Mouse (Mus musculus) bone marrow macrophage, adult 2 months (primary cell): ENCODE measurements around the gene Pkn3. TPM values are rescaled to one million over a fixed set of nuclear protein-coding genes. Genes with fewer than 3 reads are reported as not detected.
"Not testable (repeated sequence)": the region's sequence is repeated elsewhere in the genome, so short reads cannot be mapped to it uniquely, and the experiment has no call there.

ENCODE experiments used
- H3K27ac ChIP-seq: 2 replicates; pipeline ENCODE4 v1.5.1; 2012; ENCODE audit warnings: low read depth, low read length; ENCODE audit not compliant: insufficient read depth
- H3K4me1 ChIP-seq: 2 replicates; pipeline ENCODE4 v1.6.1; 2012; ENCODE audit warnings: low read length; ENCODE audit not compliant: control insufficient read depth, insufficient read depth
- H3K4me3 ChIP-seq: 2 replicates; pipeline ENCODE4 v1.5.1; 2012; ENCODE audit warnings: mild to moderate bottlenecking, low read length, moderate library complexity; ENCODE audit not compliant: insufficient read depth
- CTCF ChIP-seq: IDR thresholded peaks from 2 replicates; pipeline ENCODE4 v1.5.1; 2012; ENCODE audit warnings: low read depth, mild to moderate bottlenecking, low read length, moderate library complexity
- POLR2A ChIP-seq: IDR thresholded peaks from 2 replicates; pipeline ENCODE4 v1.6.1; 2012; ENCODE audit warnings: mild to moderate bottlenecking, low read depth, low read length, borderline replicate concordance
- polyA plus RNA-seq: library from polyadenylated mRNA; stranded (reverse); fragments of >200 nt; gene quantifications from 2 replicates; pipeline ENCODE4 v1.2.4, GENCODE M21; 2012; ENCODE audit not compliant: missing spikeins, insufficient read depth, insufficient read length

Pkn3 gene
- polyA plus RNA-seq, 1 experiment, result 7.2 TPM

DNA sequence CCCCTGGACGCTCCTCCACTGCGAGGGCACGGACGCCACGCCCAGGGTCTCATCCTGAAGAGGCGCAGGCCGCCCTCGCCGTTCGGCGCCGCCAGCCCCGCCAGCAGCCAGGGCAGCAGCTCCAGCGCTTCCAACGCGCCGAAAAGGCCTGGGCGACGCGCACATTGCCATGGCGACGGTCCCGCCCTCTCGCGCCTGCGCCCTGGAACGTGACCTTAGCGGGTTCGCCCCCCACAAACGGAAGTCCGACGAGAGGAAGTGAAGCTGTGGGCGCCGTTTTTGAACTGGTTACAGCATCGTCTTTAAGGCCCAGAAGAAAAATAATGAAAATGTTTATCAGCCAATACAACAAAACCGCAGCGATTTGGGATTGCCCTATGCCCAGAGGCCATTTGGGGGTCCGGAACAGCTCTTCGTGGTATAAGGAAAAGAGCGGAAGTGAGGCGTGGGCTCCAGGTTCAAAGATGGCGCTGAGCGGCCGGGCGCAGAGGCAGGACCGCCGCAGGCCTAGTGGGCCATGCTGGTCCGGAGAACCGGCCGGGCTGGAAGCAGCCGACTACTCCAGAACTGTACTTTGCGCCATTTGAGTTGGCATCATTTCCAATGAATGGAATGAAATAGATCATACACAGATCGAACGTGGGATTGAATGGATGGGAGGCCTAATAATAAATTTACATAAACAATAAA is 28.6 kb upstream of the Pkn3 start, which contains the start of gene Wdr34:
TSS of gene Wdr34 (minus strand) at position 183 of the 690 bp plus-strand sequence.
- TF ChIP-seq POLR2A (0 out of 2 replicates have a peak, but pooled peaks have one; percentile 27), CTCF (no peak)
- H3K4me3 ChIP-seq, result peak within 1 kb of the TSS; percentile 78

DNA sequence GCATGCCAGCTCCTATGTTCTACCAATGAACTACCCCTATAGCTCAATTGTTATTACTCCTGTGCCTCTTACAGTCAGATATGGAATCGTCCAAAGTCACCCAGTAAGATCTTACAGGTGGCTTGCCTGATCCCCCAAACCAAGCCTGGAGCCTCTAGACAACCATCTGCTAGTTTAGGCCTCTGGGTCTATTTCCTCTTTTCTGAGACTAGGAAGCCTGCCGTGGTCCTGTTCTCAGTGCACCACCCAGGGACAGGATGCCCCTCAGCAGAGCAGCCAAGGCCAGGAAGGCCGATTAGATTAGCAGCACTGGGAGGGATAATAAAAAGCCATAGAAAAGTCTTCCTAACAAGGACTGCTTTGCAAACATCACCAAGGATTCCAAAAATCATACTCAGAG is 27.7 kb upstream of the Pkn3 start:
- Histone ChIP-seq H3K27ac (peak overlapping the region; percentile 92), H3K4me1 (peaks cover 18% of the 10 kb centered on the region), H3K4me3 (no peak overlapping the region)
- TF ChIP-seq CTCF (no peak), POLR2A (no peak)

More for the DNA sequence above, 28.6 kb upstream of the Pkn3 start, which contains the start of gene Wdr34:
- Histone ChIP-seq H3K4me1 (peaks cover 18% of the 10 kb centered on the region), H3K27ac (peak within 1 kb of the TSS; percentile 92)

DNA sequence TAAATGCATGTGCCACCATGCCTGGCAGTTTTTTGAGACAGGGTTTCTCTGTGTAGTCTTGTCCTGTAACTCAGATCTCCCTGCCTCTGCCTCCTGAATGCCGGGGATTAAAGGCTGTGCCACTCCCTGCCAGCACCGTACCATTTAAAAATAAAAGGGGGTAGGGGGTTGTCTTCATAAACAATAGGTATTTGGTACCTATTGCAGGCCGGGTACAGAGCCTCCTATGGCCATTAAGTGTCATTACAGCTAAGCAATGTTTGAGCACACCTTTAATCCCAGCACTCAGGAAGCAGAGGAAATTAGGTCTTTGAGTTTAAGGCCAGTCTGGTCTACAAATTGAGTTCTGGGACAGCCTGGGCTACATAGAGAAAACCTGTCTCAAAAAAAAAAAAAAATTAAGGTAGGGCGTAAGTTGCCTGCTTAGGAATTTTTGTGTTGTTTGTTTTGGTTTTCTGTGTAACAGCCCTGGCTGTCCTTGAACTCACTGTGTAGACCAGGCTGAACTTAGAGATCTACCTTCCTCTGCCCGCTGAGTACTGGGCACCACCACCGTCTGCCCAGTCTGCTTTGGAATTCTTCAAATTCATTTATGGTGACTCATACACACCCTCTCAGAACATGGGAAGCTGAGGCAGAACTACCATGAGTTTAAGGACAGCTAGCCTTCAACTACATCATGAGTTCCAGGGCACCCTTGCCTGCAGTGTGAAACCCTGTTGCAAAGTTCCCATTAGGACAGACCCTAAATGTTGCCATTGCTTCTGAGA is 25.3 kb upstream of the Pkn3 start:
- Histone ChIP-seq H3K4me3 (no peak overlapping the region), H3K4me1 (peaks cover 16% of the 10 kb centered on the region), H3K27ac (no peak overlapping the region)
- TF ChIP-seq POLR2A, result no peak
- no peak for TF ChIP-seq CTCF

DNA sequence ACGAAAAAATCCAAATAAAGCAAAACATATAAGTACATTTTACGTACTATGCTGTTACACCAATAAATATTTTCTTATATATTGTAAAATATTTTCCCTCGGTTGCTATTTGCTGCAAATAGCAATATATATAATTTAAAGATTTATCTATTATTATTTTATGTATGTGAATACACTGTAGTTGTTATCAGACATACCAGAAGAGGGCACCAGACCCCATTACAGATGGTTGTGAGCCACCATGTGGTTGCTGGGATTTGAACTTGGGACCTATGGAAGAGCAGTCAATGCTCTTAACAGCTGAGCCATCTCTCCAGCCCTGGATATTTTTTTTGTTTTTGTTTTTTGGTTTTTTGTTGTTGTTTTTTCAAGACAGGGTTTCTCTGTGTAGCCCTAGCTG is 22.2 kb upstream of the Pkn3 start:
- H3K27ac ChIP-seq, H3K4me1 ChIP-seq, H3K4me3 ChIP-seq: not testable (repeated sequence)

DNA sequence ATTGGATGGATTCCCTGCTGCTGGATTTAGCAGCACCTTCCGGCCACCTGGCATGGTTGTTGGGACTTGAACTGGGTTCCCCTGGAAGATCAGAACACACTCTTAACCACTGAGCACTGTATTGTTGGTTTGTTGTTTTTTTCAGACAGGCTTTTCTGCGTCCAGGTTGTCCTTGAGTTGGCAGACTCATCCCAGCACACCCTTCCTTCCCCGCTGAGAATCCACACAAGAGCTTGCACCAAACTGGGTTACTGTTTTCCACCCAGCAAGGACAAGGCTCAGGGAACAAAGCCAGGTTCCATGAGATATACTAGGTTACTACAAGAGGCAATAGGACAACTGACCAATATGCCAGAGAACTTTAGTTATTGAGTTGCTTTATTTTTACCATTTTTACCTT is 20.7 kb upstream of the Pkn3 start:
- H3K4me3 ChIP-seq, result no peak overlapping the region
- no peak overlapping the region for H3K27ac ChIP-seq
- H3K4me1 ChIP-seq, result peaks cover 4% of the 10 kb centered on the region
- TF ChIP-seq POLR2A (no peak), CTCF (no peak)

DNA sequence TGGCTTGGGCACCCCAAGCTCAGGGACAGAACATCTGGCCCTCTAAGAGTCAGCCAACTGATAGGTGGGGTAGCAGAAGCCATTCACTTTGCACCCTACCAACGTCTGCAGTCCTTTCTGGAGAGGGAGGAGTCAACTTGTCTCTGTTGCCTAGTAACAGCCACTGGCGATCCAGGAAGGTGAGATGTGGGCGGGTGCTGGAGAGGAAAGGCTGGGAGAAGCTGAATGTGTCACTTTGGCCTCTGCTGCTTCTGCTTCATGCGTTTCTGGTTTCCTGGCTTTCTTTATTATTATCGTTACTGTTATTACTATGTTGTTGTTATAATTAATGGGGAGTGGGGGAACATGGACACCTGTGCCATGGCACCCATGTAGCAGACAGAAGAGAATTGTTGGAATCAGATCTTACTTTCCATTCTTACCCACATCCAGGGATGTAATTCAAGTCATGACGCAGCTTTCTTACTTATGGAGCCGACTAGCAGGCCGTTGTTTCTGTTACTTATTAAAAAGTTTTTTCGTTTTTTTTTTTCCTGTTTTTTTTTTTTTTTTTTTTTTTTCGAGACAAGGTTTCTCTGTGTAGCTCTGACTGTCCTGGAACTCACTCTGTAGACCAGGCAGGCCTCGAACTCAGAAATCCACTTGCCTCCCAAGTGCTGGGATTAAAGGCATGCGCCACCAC is 20.1 kb upstream of the Pkn3 start, which contains the start of gene Set:
TSS of gene Set (plus strand) at position 156 of the 682 bp plus-strand sequence.
- TF ChIP-seq POLR2A, result no peak
- TF ChIP-seq CTCF, result no peak

DNA sequence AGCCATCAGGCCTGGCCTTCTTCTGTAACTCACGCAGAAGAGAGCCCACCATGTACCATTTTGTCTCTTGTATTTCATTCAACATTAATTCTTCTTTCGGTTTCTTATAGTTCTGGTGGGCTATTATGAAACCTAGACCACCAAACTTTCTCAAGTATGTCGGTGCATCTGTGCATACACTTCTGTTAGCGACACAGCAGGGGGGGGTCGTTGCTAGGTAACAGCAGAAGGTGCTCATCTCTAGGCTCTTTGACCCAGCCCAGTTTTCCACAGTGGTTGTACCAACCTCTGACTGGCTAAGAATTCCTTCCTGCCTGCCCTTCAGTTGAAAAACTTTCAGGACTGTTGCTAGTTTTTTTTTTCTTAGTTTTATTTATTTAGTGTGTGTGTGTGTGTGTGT is 19.1 kb upstream of the Pkn3 start:
- no peak overlapping the region for H3K4me3 ChIP-seq
- peaks cover 4% of the 10 kb centered on the region for H3K4me1 ChIP-seq
- H3K27ac ChIP-seq, result no peak overlapping the region
- TF ChIP-seq POLR2A (no peak), CTCF (no peak)

More for the DNA sequence above, 20.1 kb upstream of the Pkn3 start, which contains the start of gene Set:
- H3K4me1 ChIP-seq, result peaks cover 4% of the 10 kb centered on the region
- no peak within 1 kb of the TSS for H3K27ac ChIP-seq
- H3K4me3 ChIP-seq, result no peak within 1 kb of the TSS

DNA sequence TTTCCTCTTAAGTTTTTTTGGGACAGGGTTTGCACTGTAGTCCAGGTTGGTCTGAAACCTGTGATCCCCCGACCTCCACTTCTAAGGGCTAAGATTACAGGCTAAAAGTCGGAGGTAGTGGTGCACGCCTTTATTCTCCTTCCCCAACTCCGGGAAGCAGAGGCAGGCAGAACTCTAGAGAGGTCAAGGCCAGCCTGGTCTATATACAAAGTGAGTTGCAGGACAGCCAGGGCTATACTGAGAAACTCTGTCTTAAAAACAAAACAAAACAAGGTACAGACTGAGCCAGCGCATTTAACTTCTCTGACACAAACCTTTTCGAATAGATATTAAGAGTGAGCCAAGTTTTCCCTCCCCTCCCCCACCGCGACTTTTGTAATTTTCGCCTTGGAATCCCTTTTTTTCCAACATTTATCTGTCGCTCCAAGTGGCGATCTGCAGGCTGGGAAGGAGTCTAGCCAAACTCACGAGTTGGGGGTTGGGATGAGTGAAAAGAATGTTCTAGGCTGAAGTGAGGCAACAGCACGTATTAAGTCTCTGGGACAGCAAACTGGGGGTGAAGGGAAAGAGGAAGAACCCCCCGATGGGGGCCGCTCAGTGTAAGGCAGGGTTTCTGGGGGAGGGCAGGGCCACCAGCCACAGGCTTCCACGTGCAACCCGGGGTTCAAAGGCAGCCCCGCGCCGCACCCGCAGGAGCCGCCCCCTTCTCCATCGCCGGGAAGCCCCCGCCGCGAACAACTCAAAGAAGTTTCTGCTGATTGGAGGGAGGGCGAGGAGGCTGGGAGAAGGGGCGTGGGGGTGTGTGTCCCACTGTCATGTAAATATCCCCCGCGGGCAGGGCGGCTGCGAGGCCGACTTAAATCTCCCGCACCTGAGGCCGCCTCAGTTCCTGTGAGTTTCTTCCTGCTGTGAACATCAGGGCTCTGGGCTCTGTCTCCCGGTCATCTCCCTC is 16.0 kb upstream of the Pkn3 start:
- Histone ChIP-seq H3K4me1 (peaks cover 11% of the 10 kb centered on the region), H3K4me3 (peak overlapping the region; percentile 80), H3K27ac (peak overlapping the region; percentile 90)
- TF ChIP-seq CTCF (no peak), POLR2A (no peak)

DNA sequence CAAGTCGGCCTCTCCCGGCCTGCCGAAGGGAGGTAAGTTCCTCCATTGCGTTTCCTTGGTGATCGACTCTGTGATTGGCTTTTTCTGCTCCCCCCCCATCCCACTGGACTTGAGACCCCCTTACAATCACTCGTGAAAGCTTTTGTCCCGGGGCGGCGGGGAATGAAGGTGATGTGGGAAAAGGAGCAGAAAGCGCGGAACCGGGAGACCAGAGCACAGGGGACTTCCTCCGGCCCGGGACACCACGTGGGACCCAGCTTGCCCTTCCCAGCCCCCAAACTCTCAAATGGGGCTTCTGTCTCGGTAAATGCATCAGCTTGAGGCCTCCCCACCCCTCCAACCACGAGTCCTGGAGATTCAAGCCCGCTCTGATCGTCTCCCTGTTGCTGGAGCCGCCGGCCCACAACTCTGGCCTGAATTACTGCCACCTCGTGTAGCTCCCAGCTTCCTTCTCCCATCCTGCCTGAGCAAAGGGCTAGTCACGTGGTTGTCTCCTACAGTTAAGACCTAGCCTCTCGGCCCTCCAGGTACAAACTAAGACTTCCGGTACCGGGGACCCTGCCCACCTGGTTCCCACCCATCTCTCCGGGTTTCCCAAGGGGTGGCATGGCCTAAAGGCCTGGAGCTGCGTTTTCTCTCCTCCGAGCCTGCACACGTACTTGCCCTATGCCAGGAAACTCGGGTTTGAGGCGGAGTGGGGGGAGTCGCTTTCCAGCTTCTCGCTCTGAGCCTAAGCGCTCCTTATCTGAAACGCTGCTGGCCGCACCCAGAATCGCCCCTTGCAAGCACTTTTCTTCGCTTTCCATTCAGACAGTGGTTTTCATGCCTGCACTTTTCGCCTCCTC is 15.0 kb upstream of the Pkn3 start:
- peak; percentile 9; the same call in 1 of the 2 replicates for TF ChIP-seq POLR2A
- TF ChIP-seq CTCF, result no peak
- Histone ChIP-seq H3K4me3 (peak overlapping the region; percentile 80), H3K4me1 (peaks cover 11% of the 10 kb centered on the region), H3K27ac (peak overlapping the region; percentile 90)
